Mouse (Mus musculus) G1E (cell line): ENCODE results near the gene Vsx1. TPM values are rescaled to one million over a fixed set of nuclear protein-coding genes. Genes with fewer than 3 reads are reported as not detected.

Source experiments
- ATAC-seq: 2 replicates; pipeline ENCODE4 v1.8.0; 2016; ENCODE audit warnings: mild to moderate bottlenecking; ENCODE audit not compliant: insufficient number of reproducible peaks, poor library complexity, low FRiP score, severe bottlenecking; ENCODE audit errors: extremely low read depth
- DNase-seq: peaks from one replicate; pipeline ENCODE4 v3.0.0; 2012; ENCODE audit warnings: low spot score
- H3K27me3 ChIP-seq: 2 replicates; pipeline ENCODE4 v1.6.1; 2012; ENCODE audit warnings: mild to moderate bottlenecking, low read length, inconsistent platforms; ENCODE audit not compliant: insufficient read depth
- H3K36me3 ChIP-seq: replicated peaks from 2 replicates; pipeline ENCODE3; 2012; ENCODE audit warnings: mild to moderate bottlenecking, inconsistent platforms
- H3K4me1 ChIP-seq: 2 replicates; pipeline ENCODE4 v1.6.1; 2012; ENCODE audit warnings: low read depth, low read length, inconsistent platforms, mixed read lengths; ENCODE audit not compliant: insufficient read depth
- H3K4me3 ChIP-seq: 2 replicates; pipeline ENCODE4 v1.5.1; 2012; ENCODE audit warnings: low read depth, mild to moderate bottlenecking, inconsistent platforms, low read length, moderate library complexity, mixed read lengths
- H3K9me3 ChIP-seq: replicated peaks from 2 replicates; pipeline ENCODE4 v1.6.1; 2012; ENCODE audit warnings: inconsistent platforms
- CTCF ChIP-seq: IDR thresholded peaks from 2 replicates; pipeline ENCODE4 v1.5.1; 2012; ENCODE audit warnings: low read depth, low read length, inconsistent platforms, mixed read lengths
- GATA1 ChIP-seq: IDR thresholded peaks from 2 replicates; pipeline ENCODE4 v1.6.1; 2012; ENCODE audit warnings: borderline replicate concordance, low read length, inconsistent platforms, mixed read lengths
- GATA2 ChIP-seq: IDR thresholded peaks from 2 replicates; pipeline ENCODE4 v1.6.1; 2012; ENCODE audit warnings: low read depth, low read length, inconsistent platforms, borderline replicate concordance
- POLR2AphosphoS5 ChIP-seq: IDR thresholded peaks from 2 replicates; pipeline ENCODE4 v1.6.1; 2012; ENCODE audit warnings: low read depth, low read length, inconsistent platforms; ENCODE audit not compliant: insufficient replicate concordance
- TAL1 ChIP-seq: conservative IDR thresholded peaks from 2 replicates; pipeline ENCODE4 v1.6.1; 2012; ENCODE audit warnings: low read depth, low read length, inconsistent platforms, mixed read lengths
- polyA plus RNA-seq: library from polyadenylated mRNA; stranded (reverse); fragments of >175 nt; gene quantifications from 2 replicates; pipeline ENCODE4 v1.2.3, GENCODE M21; 2012
- total RNA-seq, 2 experiments: library from RNA; stranded (forward) in 1 of 2; stranded (reverse) in 1 of 2; fragments of 200-1000 nt in 1 of 2; fragments of >200 nt in 1 of 2; fragmentation: Nextera tagmentation in 1 of 2; gene quantifications; 2 replicates each; pipeline ENCODE4 v1.2.3; 2014 to 2017

Vsx1 gene
- total and polyA plus RNA-seq, 3 experiments, result 0.05 TPM; not detected in 2

DNA sequence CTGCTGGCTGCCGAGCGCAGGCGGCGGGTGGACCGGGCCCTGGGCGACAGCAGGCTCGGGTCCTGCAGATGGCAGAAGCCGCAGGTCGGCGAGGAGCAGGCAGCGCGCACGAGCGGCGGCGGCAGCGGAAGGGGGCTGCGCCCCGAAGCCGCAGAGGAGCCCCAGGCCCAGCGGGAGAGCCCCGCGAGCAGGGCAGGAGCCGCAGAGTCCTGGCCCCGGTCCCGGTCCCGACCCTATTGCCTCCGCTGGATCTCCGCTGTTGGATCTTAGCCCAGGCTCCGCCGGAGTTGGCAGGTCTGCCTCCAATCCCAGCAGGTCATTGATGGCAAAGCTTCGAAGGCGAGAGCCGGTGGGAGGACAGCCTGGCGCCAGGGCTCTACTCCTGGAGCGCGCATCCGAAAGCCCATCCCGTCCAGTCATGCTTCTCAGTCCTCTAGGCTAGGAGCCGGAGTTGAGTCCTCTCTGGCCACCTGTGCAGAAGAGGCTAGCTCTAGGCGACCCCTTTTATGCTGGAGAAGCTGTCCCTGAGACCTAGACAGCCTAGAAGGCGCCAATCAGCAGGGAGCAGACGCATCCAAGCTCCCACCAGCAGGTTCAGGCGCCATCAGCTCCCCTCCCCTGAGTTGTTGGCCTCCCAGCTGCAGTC lies 496 bp downstream of the Vsx1 start:
- no peaks in the 10 kb centered on the region for H3K36me3 ChIP-seq
- peaks cover 39% of the 10 kb centered on the region for H3K27me3 ChIP-seq
- DNase-seq, result no peak
- no peaks in the 10 kb centered on the region for H3K4me1 ChIP-seq
- H3K9me3 ChIP-seq, result no peaks in the 10 kb centered on the region
- no peak for TF ChIP-seq GATA2
- no peak for TF ChIP-seq POLR2AphosphoS5
- no peak for TF ChIP-seq CTCF
- TF ChIP-seq GATA1, result no peak
- no peak for TF ChIP-seq TAL1
- H3K4me3 ChIP-seq, result no peak overlapping the region
- ATAC-seq, result no peak

DNA sequence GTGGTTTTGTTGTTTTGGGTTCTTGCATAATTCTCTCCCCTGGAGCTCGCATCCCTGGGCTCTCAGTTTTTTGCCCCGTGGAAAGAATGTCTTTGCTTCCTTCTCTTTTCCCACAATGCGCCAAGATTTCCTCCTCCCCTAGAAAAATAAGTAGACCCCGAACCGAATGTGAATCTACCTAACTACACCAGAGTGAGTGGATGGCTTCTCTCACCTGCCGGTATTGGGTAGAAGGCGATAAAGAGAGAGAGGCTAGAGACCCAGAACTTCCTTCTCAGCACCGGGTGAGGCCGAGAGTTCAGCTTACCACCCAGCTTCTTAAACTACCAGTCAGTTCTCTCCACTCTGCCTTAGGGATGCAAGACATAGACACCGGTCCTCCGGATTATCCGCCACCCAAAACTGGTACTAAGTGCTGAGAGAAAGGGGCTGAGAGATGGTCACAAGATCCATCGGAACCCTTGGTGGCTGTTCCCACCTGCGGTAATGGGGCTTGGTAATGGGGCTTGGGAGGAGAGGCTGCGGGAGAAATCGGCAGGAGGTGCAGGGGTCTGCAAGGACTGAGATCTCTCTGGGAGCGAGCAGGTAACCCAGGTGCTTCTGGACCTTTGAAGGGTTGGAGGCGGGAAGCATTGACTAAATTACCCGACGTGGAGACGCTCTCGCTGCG lies 1.2 kb downstream of the Vsx1 start:
- Histone ChIP-seq H3K27me3 (peaks cover 39% of the 10 kb centered on the region), H3K4me3 (no peak overlapping the region), H3K9me3 (no peaks in the 10 kb centered on the region), H3K36me3 (no peaks in the 10 kb centered on the region), H3K4me1 (no peaks in the 10 kb centered on the region)
- DNase-seq (no peak), ATAC-seq (no peak)
- TF ChIP-seq GATA2, result no peak
- TF ChIP-seq CTCF, result no peak
- TF ChIP-seq GATA1, result no peak
- TF ChIP-seq POLR2AphosphoS5, result no peak
- TF ChIP-seq TAL1, result no peak

DNA sequence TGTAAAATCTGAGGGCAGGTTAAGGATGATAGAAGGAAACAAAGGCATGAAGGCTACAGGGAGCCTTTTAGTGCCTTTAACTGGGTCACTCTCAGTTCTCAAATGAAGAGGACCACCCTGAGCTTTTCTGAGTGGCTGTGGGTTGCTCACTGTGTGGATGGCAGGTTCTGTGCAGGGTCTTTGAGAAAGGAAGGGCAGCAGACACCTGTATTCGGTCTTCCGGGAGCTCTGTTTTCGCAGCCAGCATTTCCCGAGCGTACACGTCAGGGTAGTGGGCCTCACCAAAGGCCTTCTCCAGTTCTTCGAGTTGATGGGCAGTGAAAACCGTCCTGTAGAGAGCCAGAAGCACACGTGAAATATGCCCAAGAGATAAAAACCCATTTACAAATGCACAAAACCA lies 3.8 kb downstream of the Vsx1 start:
- ATAC-seq (no peak), DNase-seq (no peak)
- no peak overlapping the region for H3K4me3 ChIP-seq
- peaks cover 20% of the 10 kb centered on the region for H3K27me3 ChIP-seq
- no peaks in the 10 kb centered on the region for H3K9me3 ChIP-seq
- TF ChIP-seq CTCF, result no peak
- TF ChIP-seq POLR2AphosphoS5, result no peak
- TF ChIP-seq TAL1, result no peak
- no peak for TF ChIP-seq GATA1
- no peak for TF ChIP-seq GATA2
- peaks cover 16% of the 10 kb centered on the region for H3K4me1 ChIP-seq
- H3K36me3 ChIP-seq, result no peaks in the 10 kb centered on the region

DNA sequence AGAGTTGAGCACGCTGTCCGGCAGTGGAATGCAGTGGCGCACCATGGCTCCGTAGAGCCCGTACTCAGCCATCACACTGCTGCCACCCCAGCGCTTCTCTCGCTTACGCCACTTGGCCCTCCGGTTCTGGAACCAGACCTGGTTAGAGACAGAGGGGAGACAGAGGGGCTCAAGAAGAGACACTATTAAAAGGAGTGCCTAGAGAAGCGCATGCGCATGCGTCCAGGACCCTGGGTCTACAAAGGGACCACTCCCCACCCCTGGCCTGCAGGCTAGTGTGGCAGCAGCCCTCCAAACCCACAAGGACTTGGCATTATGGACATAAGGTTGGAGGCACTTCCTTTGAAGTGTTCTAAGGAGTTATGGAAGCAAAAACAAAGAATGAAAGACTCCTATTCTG lies 4.7 kb downstream of the Vsx1 start:
- peaks cover 16% of the 10 kb centered on the region for H3K27me3 ChIP-seq
- no peaks in the 10 kb centered on the region for H3K9me3 ChIP-seq
- H3K4me1 ChIP-seq, result peaks cover 16% of the 10 kb centered on the region
- TF ChIP-seq GATA2, result no peak
- TF ChIP-seq CTCF, result no peak
- no peak for TF ChIP-seq GATA1
- TF ChIP-seq TAL1, result no peak
- no peak for TF ChIP-seq POLR2AphosphoS5
- ATAC-seq (no peak), DNase-seq (no peak)
- H3K36me3 ChIP-seq, result no peaks in the 10 kb centered on the region
- H3K4me3 ChIP-seq, result no peak overlapping the region

DNA sequence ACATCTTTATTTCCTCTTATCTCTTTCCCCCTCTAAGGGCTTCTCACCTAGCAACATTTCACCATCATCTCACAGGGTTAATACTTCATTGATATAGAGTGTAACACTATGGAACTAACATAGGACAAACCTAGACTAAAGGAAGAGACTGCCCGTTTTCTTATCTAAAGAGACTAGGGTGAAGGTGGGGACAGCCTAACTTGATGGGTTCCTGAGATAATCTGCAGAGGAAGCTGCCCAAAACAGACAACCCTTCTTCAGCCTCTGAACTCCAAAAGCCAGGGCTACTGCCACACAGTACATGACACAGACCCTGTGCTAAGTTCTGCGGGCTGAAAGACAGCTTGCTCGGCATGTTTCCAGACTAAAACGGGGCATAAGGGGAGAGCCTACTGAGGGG lies 7.6 kb downstream of the Vsx1 start:
- Histone ChIP-seq H3K36me3 (no peaks in the 10 kb centered on the region), H3K4me1 (peaks cover 20% of the 10 kb centered on the region), H3K9me3 (no peaks in the 10 kb centered on the region), H3K27me3 (peaks cover 6% of the 10 kb centered on the region; the same call in 1 of the 2 replicates), H3K4me3 (no peak overlapping the region)
- DNase-seq (no peak), ATAC-seq (peak; percentile 64)
- TF ChIP-seq GATA1, result no peak
- TF ChIP-seq TAL1, result no peak
- TF ChIP-seq POLR2AphosphoS5, result no peak
- TF ChIP-seq GATA2, result no peak
- TF ChIP-seq CTCF, result no peak

DNA sequence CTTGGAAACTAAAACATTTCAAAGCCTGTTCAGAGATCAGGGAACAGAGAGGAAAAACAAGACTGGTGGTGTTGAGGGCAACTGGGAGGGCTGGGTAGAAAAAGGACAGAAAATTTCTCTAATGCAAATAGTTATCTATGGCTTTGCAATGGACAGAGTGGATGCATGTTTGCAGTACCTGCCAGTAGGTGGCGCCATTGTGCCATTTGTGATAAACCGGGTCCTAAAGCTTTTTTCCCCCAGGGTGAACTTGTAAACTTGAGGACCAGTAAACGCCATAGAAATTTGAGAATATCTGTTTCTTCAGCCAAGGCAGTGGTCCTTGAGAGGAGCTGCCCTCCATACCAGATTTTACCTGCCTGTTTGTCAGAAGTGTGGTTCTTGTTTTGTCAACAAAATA lies 10.8 kb downstream of the Vsx1 start:
- no peak overlapping the region for H3K4me3 ChIP-seq
- ATAC-seq (no peak), DNase-seq (peak; percentile 53)
- no peaks in the 10 kb centered on the region for H3K9me3 ChIP-seq
- H3K4me1 ChIP-seq, result peaks cover 40% of the 10 kb centered on the region
- 0 out of 2 replicates have a peak, but pooled peaks cover 2% of the 10 kb centered on the region for H3K27me3 ChIP-seq
- H3K36me3 ChIP-seq, result no peaks in the 10 kb centered on the region
- TF ChIP-seq CTCF (peak; percentile 80), POLR2AphosphoS5 (no peak)

DNA sequence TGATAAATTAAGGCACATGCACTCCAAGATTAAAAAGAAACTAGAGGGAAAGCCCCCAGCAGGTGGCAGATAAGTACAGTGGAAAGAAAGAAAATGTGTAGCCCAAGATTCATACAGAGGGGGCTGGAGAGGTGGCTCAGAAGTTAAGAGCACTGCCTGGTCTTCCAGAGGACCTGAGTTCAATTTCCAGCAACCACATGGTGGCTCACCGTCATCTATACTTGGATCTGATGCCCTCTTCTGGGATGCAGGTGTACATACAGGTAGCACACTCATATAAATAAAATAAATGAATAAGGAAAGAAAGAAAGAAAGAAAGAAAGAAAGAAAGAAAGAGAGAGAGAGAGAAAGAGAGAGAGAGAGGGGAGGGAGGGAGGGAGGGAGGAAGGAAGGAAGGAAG lies 13.6 kb downstream of the Vsx1 start:
- Histone ChIP-seq H3K27me3 (0 out of 2 replicates have a peak, but pooled peaks cover 2% of the 10 kb centered on the region), H3K36me3 (no peaks in the 10 kb centered on the region), H3K9me3 (no peaks in the 10 kb centered on the region), H3K4me1 (peaks cover 42% of the 10 kb centered on the region), H3K4me3 (no peak overlapping the region)
- ATAC-seq (no peak), DNase-seq (no peak)
- TF ChIP-seq GATA1, result no peak
- TF ChIP-seq GATA2, result no peak
- TF ChIP-seq CTCF, result no peak
